ENCODE assay signal across 8 mouse cellular contexts in the genomic region with DNA sequence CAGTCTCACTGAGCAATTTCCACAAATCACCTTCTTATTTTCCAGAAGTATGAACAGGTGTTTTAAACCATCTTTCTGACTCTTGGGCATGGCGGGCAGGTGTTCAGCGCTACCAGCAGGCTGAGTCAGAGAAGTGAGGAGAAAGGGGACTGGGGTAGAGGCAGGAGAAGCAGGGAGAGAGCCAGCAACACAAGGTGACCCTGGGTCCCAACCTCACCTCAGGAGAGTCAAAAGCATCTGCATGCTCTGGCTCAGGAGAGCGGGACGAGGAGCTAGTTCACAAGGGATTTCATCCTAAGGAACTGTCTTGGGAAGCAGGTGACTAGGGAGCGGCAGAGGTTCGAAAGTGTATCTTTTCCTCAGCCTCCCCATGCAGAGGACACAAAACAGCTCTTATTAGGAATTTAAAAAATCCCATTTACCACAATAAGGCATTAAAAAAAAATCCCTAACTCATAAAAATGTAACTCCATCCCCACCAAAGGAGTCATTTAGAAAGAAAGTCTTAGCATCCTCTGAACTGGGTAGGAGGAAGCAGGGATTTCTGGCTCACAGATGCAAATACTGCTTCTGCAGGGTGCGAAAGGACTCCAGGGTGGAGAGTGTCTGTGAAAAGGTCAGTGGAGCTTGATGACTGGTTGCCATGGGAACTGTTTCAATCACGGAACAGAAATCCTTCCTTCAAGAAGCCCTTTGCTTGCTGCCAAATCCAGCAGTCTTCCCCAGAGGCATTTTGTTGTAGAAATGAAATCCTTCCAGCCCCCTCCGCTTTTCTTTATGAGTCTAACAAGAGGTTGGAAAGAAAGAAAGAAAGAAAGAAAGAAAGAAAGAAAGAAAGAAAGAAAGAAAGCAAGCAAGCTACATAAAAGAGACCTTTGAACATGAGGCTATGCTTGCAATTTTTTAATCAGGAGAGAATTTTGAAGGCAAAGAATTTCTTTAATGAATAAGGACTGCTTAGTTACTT. TPM values are rescaled to one million over a fixed set of nuclear protein-coding genes. Genes with fewer than 3 reads are reported as not detected.
A peak's percentile ranks its signal among the peaks of the same experiment; 100 is the strongest.
DNase-seq lines count a peak whose midpoint lies in the region; ATAC-seq and TF ChIP-seq lines count a peak whose summit lies in the region.

No protein-coding gene starts in this region.

- no peak for TF ChIP-seq EP300 in heart, postnatal 0 days (IDR thresholded peaks at IDR 0.05; ENCODE audit: low read depth)

- no peak overlapping the region for H3K9ac ChIP-seq in heart, postnatal 0 days (replicated peaks; ENCODE audit: low read depth, low read length)
- no peak overlapping the region for H3K9ac ChIP-seq in midbrain, embryonic 15.5 days

- no peak overlapping the region for H3K4me3 ChIP-seq in heart, postnatal 0 days (ENCODE audit: low read depth, low read length)
- no peak overlapping the region for H3K4me3 ChIP-seq in midbrain, embryonic 15.5 days

- H3K27ac ChIP-seq in heart, postnatal 0 days (ENCODE audit: low read depth): no peak overlapping the region
- peak overlapping the region; percentile 83 for H3K27ac ChIP-seq in midbrain, embryonic 15.5 days

- no peak overlapping the region for H3K4me2 ChIP-seq in heart, postnatal 0 days (ENCODE audit: low read depth, low read length)
- H3K4me2 ChIP-seq in midbrain, embryonic 15.5 days: peak overlapping the region; percentile 26

- peaks cover 4% of the 10 kb centered on the region; the same call in 1 of the 2 replicates for H3K27me3 ChIP-seq in heart, postnatal 0 days (ENCODE audit: control insufficient read depth, insufficient read depth, low read length)
- H3K27me3 ChIP-seq in midbrain, embryonic 15.5 days (replicated peaks): no peaks in the 10 kb centered on the region

- H3K36me3 ChIP-seq in heart, postnatal 0 days (replicated peaks; ENCODE audit: control insufficient read depth, insufficient read depth, low read length): no peaks in the 10 kb centered on the region
- H3K36me3 ChIP-seq in midbrain, embryonic 15.5 days (replicated peaks): no peaks in the 10 kb centered on the region

- no peak for ATAC-seq in heart, postnatal 0 days (ENCODE audit: insufficient read depth, low read depth)
- peak; percentile 90 for ATAC-seq in midbrain, embryonic 15.5 days (replicated peaks)

- no peaks in the 10 kb centered on the region for H3K4me1 ChIP-seq in heart, postnatal 0 days (ENCODE audit: control insufficient read depth, insufficient read depth)
- peaks cover 27% of the 10 kb centered on the region for H3K4me1 ChIP-seq in midbrain, embryonic 15.5 days

- intact Hi-C loops in heart, postnatal 14 days (cut with DNase I): no loop called here

- H3K9me3 ChIP-seq in heart, postnatal 0 days (replicated peaks; ENCODE audit: control insufficient read depth, low read length): no peaks in the 10 kb centered on the region
- no peaks in the 10 kb centered on the region for H3K9me3 ChIP-seq in midbrain, embryonic 15.5 days

- 18% methylated on average over 9 of the region's 9 CpGs for WGBS in heart, postnatal 0 days
- 8% methylated on average over 9 of the region's 9 CpGs for WGBS in midbrain, embryonic 15.5 days

- peak; percentile 14 for DNase-seq in heart, postnatal 0 days (ENCODE audit: low spot score)
- DNase-seq in heart, adult 8-10 months (ENCODE audit: low spot score): no peak
- DNase-seq in adipocyte (ENCODE audit: low spot score): peak; percentile 26
- peak; percentile 48 for DNase-seq in forelimb bud, embryonic 11.5 days (ENCODE audit: low read depth, low spot score)
- DNase-seq in spleen, postnatal 14 days (ENCODE audit: low spot score in 2 of 2): no peak
- no peak for DNase-seq in gastrocnemius, postnatal 4 days (ENCODE audit: low spot score in 2 of 2)
- no peak for DNase-seq in heart, postnatal 14 days

- TF ChIP-seq CTCF in heart, postnatal 0 days (IDR thresholded peaks at IDR 0.05; ENCODE audit: low read depth): no peak

RNA-seq across cellular contexts. Expression of gene Traf1, which starts 31.4 kb away (rescaled TPM):
- 0.23 and 0.73 TPM in 2 replicates for total RNA-seq in heart, postnatal 0 days (2014; rRNA removed; ENCODE audit: low replicate concordance)
- polyA plus RNA-seq in heart, postnatal 0 days (2015; fragmentation: Nextera tagmentation; extraction: Ambion mirVana): 1.1 TPM in 2 replicates
- total RNA-seq in heart, adult 8-10 months (2022): 1 to 10 TPM; 1.1 to 2.6 (median 1.2) TPM
- 3.6 and 3.8 TPM in 2 replicates for polyA plus RNA-seq in midbrain, embryonic 15.5 days (2015; fragmentation: Nextera tagmentation; extraction: Ambion mirVana)
- 1 to 10 TPM; 1.7 to 3.5 TPM for total RNA-seq in gastrocnemius, postnatal 4 days (2021)
- 1 to 10 TPM; 1.3 to 1.7 TPM for total RNA-seq in heart, postnatal 14 days (2021)

Comparison
In these comparisons a context has a peak if more than half of its experiments do, and no peak if none do; other contexts are left out.
1. DNase-seq: peak in heart, postnatal 0 days (single experiment), adipocyte (single experiment) and forelimb bud, embryonic 11.5 days (single experiment); none in heart, adult 8-10 months (single experiment), spleen, postnatal 14 days (0 of 2), gastrocnemius, postnatal 4 days (0 of 2) and heart, postnatal 14 days (0 of 2).